Mouse (Mus musculus) limb, embryonic 11.5 days (tissue): ENCODE results near the gene Zfp865. TPM values are rescaled to one million over a fixed set of nuclear protein-coding genes. Genes with fewer than 3 reads are reported as not detected.

ENCODE experiments used
- ATAC-seq: fragments of 200-750 bp; cut with Nextera tagmentation; 2 replicates; pipeline ENCODE4 v1.8.0; 2017; ENCODE audit warnings: low read depth; ENCODE audit not compliant: insufficient number of reproducible peaks, low FRiP score, low TSS enrichment
- DNase-seq: peaks from one replicate; pipeline ENCODE4 v3.0.0-alpha.2; 2015; ENCODE audit warnings: low spot score
- H3K27ac ChIP-seq: fragments of 300-500 bp; sonication (generic); replicated peaks from 2 replicates; pipeline ENCODE4 v1.5.1; 2014; ENCODE audit warnings: low read depth, mild to moderate bottlenecking, low read length
- H3K27me3 ChIP-seq: fragments of 300-500 bp; sonication (generic); 2 replicates; pipeline ENCODE4 v1.6.1; 2014; ENCODE audit warnings: mild to moderate bottlenecking, low read length, mixed read lengths; ENCODE audit not compliant: control insufficient read depth, insufficient read depth
- H3K36me3 ChIP-seq: fragments of 300-500 bp; sonication (generic); 2 replicates; pipeline ENCODE4 v1.6.1; 2014; ENCODE audit warnings: mild to moderate bottlenecking, low read length, moderate library complexity, mixed read lengths; ENCODE audit not compliant: control insufficient read depth, insufficient read depth
- H3K4me1 ChIP-seq: fragments of 300-500 bp; sonication (generic); 2 replicates; pipeline ENCODE4 v1.6.1; 2014; ENCODE audit warnings: low read length, mixed read lengths; ENCODE audit not compliant: control insufficient read depth, insufficient read depth
- H3K4me2 ChIP-seq: fragments of 300-500 bp; sonication (generic); 2 replicates; pipeline ENCODE4 v1.6.1; 2014; ENCODE audit warnings: low read depth, mild to moderate bottlenecking, moderate library complexity; ENCODE audit not compliant: severe bottlenecking
- H3K4me3 ChIP-seq: fragments of 300-500 bp; sonication (generic); 2 replicates; pipeline ENCODE4 v1.5.1; 2014; ENCODE audit warnings: low read depth, low read length
- H3K9ac ChIP-seq: fragments of 300-500 bp; sonication (generic); 2 replicates; pipeline ENCODE4 v1.6.1; 2014; ENCODE audit warnings: mild to moderate bottlenecking, low read length
- H3K9me3 ChIP-seq: fragments of 300-500 bp; sonication (generic); 2 replicates; pipeline ENCODE4 v1.6.1; 2016; ENCODE audit warnings: low read length; ENCODE audit not compliant: control insufficient read depth
- WGBS: fragments of 180-500 bp; shearing (Covaris S2); extraction: QIAGEN DNeasy Blood & Tissue Kit; methylation state at CpG from one replicate; pipeline ENCODE4 v1.1.7; 2014; 5-methylcytosine and 5-hydroxymethylcytosine counted together
- polyA plus RNA-seq: library from polyadenylated mRNA; unstranded; fragments of >200 nt; fragmentation: Nextera tagmentation; extraction: Ambion mirVana; gene quantifications from 2 replicates; pipeline ENCODE4 v1.2.1, GENCODE M21; 2014

Zfp865 gene
- polyA plus RNA-seq, 1 experiment from 2014 or later, result 7.5 TPM

DNA sequence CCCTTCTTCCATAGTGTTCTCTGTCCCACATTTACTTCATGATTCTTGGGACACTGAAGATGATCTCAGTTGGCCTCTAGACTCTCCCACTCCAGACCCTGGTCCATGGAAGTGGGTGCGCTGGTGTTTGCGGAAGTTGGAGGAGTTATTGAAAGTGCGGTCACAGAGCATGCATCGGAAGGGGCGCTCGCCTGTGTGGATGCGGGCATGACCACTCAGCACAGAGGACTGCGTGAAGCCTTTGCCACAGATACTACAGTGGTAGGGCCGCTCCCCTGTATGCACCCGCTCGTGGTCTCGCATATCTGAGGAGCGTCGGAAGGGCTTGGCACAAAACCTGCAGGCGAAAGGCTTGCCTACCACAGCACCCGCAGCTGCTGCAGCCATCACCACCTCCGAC, 15.5 kb downstream of the Zfp865 start:
- no peak overlapping the region for H3K9ac ChIP-seq
- WGBS, result 96% methylated on average over 17 of the region's 17 CpGs
- peaks cover 38% of the 10 kb centered on the region for H3K36me3 ChIP-seq
- H3K4me2 ChIP-seq, result no peak overlapping the region
- no peak overlapping the region for H3K27ac ChIP-seq
- H3K4me3 ChIP-seq, result no peak overlapping the region
- no peaks in the 10 kb centered on the region for H3K4me1 ChIP-seq
- peaks cover 26% of the 10 kb centered on the region for H3K9me3 ChIP-seq
- no peaks in the 10 kb centered on the region for H3K27me3 ChIP-seq
- no peak for ATAC-seq
- no peak for DNase-seq

DNA sequence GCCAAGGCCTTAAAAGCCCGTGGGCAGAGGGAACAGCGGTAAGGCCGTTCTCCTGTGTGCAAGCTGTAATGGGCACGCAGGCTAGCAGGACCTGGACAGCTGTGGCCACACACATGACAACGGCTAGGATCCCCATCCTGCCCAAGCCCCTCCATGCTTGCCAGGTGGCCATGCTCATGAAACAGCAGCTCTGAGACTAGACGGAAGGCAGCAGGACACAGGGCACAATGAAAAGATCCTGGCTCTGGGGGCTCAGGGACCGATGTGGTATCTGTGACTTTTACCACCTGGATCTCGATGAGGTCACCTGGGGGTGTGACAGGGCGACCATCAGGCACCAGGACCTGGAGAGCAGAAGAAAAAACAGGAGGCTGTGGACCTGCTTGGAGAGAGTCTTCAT, 16.0 kb downstream of the Zfp865 start:
- ATAC-seq, result no peak
- H3K9ac ChIP-seq, result no peak overlapping the region
- 91% methylated on average over 9 of the region's 9 CpGs for WGBS
- H3K4me3 ChIP-seq, result no peak overlapping the region
- peaks cover 33% of the 10 kb centered on the region for H3K36me3 ChIP-seq
- no peaks in the 10 kb centered on the region for H3K4me1 ChIP-seq
- no peak overlapping the region for H3K4me2 ChIP-seq
- no peak for DNase-seq
- H3K27ac ChIP-seq, result no peak overlapping the region
- peaks cover 21% of the 10 kb centered on the region for H3K9me3 ChIP-seq
- no peaks in the 10 kb centered on the region for H3K27me3 ChIP-seq

DNA sequence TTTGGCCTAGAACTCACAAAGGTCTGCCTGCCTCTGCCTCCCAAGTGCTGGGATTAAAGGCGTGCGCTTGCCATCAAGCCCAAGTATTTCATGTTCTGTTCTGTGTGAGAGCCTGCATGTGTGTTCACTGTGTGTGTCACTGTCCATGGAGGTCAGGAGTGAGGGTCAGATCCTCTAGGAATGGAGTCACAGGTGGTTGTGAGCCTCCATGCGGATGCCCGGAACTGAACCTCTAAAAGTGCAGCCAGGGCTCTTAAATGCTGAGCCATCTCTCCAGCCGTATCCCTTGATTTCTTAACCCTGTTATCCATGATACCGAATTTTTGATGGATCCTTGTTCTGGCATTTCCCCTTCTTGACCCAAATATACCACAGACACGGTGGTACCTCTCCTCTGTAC, 16.9 kb downstream of the Zfp865 start:
- ATAC-seq (no peak), DNase-seq (no peak)
- Histone ChIP-seq H3K4me1 (no peaks in the 10 kb centered on the region), H3K36me3 (peaks cover 24% of the 10 kb centered on the region), H3K9ac (no peak overlapping the region), H3K4me2 (no peak overlapping the region), H3K27ac (no peak overlapping the region), H3K9me3 (peaks cover 12% of the 10 kb centered on the region; the same call in 1 of the 2 replicates), H3K4me3 (no peak overlapping the region), H3K27me3 (no peaks in the 10 kb centered on the region)
- WGBS, result 91% methylated on average over 7 of the region's 7 CpGs

DNA sequence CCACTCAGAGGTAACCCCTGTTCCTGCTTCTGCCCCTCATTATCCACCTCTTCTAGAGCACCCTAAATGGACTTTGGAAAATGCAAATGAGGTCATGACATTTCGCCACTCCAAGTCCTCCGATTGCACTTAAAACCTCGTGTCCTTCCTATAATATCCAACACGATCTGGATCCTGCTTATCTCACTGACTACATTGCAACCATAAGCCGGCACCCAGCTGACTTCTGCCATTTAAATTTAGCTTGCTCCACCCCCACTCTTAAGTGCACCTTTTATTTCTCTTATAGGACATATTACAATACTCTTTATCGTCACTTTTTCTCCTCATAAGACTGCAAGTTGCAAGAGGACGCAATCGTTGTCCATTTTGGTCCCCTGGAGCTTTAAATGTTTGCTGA, 17.3 kb downstream of the Zfp865 start:
- Histone ChIP-seq H3K9ac (no peak overlapping the region), H3K27ac (no peak overlapping the region), H3K4me1 (no peaks in the 10 kb centered on the region), H3K4me3 (no peak overlapping the region; the same call in 1 of the 2 replicates), H3K27me3 (no peaks in the 10 kb centered on the region), H3K36me3 (peaks cover 19% of the 10 kb centered on the region), H3K4me2 (peak overlapping the region; percentile 48), H3K9me3 (peaks cover 8% of the 10 kb centered on the region; the same call in 1 of the 2 replicates)
- WGBS, result 89% methylated on average over 8 of the region's 8 CpGs
- ATAC-seq (no peak), DNase-seq (no peak)

DNA sequence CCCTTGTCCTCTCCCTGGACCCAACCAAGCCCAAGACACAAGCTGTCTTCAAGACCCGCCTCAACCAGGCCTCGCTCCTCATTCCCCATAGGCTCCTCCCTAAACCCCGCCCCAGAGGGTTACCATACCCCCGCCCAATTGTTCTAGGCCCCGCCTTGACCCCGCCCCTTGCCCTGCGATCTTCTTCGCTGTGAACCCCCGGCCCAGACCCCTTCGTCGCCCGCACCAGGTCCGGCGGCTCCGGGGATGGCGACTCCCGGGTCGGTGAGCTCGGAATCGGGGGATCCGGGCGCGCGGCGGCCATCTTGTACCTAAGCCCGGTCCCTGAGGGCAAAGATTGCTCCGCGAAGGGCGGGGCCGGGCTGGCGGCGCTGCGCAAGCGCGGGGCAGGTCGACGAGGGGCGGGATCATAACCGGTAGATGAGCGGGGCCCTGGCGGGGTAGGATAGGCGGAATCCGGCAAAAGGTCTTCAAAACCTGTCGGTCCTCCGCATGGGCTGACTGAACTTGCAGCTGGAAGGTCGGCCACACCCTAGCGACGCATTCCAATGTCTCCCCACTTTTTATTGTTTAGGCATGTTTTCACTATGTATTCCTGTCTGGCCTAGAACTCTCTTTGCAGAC, 18.0 kb downstream of the Zfp865 start, which contains the start of gene Zfp784:
Gene Zfp784, minus strand, starts transcription at position 338 of the 624 bp plus-strand sequence.
- H3K27ac ChIP-seq, result peak within 1 kb of the TSS; percentile 81
- ATAC-seq, result peak; percentile 94
- peaks cover 12% of the 10 kb centered on the region for H3K36me3 ChIP-seq

DNA sequence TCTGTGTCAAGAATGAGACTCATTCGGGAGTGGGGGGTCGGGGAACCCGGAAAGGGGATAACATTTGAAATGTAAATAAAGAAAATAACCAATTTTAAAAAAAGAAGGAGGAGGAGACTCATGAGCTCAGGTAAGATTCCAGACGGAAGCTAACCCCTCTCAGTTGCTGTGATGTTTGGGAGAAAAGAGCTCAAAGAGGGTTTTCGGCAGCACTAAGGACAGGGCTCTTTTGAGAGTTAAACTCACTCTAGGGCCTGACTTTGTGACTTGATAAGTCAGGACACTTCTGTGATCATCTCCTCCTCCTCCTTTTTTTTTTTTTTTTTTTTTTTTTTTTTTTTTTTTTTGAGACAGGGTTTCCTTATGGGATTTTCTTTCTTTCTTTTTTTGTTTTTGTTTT, 18.8 kb downstream of the Zfp865 start:
- H3K27ac ChIP-seq, result no peak overlapping the region
- H3K4me2 ChIP-seq, result peak overlapping the region; percentile 48
- ATAC-seq (no peak), DNase-seq (no peak)
- peak overlapping the region; percentile 66; the same call in 1 of the 2 replicates for H3K9ac ChIP-seq
- peak overlapping the region; percentile 55 for H3K4me3 ChIP-seq
- peaks cover 3% of the 10 kb centered on the region; the same call in 1 of the 2 replicates for H3K9me3 ChIP-seq
- H3K36me3 ChIP-seq, result peaks cover 5% of the 10 kb centered on the region
- H3K4me1 ChIP-seq, result no peaks in the 10 kb centered on the region
- no peaks in the 10 kb centered on the region for H3K27me3 ChIP-seq
- WGBS, result 45% methylated on average over 5 of the region's 5 CpGs

More for the DNA sequence above, 18.0 kb downstream of the Zfp865 start, which contains the start of gene Zfp784:
- peak; percentile 93 for DNase-seq
- WGBS, result under 1% methylated on average over 48 of the region's 48 CpGs
- H3K9me3 ChIP-seq, result peaks cover 3% of the 10 kb centered on the region; the same call in 1 of the 2 replicates
- peak within 1 kb of the TSS; percentile 48 for H3K4me2 ChIP-seq
- no peaks in the 10 kb centered on the region for H3K4me1 ChIP-seq
- H3K27me3 ChIP-seq, result no peaks in the 10 kb centered on the region
- H3K9ac ChIP-seq, result peak within 1 kb of the TSS; percentile 66
- H3K4me3 ChIP-seq, result peak within 1 kb of the TSS; percentile 55

DNA sequence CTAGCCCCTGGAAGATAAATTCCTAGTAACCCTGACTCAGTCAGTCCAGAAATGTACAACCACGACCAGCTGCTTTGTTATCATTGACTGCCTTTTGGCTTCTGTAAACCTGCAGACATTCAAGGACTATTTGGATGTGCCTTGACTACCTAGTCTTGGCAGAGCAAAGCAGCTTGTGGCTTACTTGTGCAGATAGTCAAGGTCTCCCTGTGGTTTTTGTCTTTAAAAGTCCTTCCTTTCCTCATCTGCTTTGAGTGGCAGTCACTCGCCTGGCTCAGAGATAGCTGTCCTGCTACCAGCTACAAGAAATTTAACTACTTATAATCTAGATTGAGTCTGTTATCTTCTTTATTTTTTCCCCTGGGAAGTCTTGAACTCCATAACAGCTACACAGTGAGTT, 24.8 kb downstream of the Zfp865 start:
- Histone ChIP-seq H3K9me3 (no peaks in the 10 kb centered on the region), H3K27ac (no peak overlapping the region), H3K9ac (no peak overlapping the region), H3K36me3 (no peaks in the 10 kb centered on the region), H3K4me3 (no peak overlapping the region), H3K27me3 (no peaks in the 10 kb centered on the region), H3K4me1 (no peaks in the 10 kb centered on the region), H3K4me2 (no peak overlapping the region)
- ATAC-seq (no peak), DNase-seq (no peak)
- 83% methylated on average over 2 of the region's 2 CpGs for WGBS

DNA sequence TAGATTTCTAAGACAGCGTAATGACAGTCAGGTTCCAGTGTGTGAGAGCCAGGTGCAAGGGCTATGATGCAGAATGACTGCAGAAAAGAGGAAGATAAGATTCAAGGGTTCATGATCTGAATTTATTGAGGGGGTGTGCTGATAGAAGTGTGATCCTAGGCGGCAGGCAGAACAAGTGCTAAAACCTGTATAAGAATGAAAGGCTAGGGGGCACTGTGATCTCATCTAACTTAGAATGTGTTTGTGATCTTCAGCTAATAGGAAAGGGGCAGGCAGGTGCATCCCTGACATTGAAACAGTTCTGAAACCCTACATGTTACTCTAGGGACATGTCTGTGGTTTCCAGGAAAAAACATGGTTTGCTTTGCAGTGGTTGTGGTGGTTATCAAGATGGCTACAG, 25.9 kb downstream of the Zfp865 start:
- Histone ChIP-seq H3K4me3 (no peak overlapping the region), H3K4me1 (no peaks in the 10 kb centered on the region), H3K9ac (no peak overlapping the region), H3K9me3 (no peaks in the 10 kb centered on the region), H3K4me2 (no peak overlapping the region), H3K36me3 (no peaks in the 10 kb centered on the region), H3K27ac (no peak overlapping the region), H3K27me3 (no peaks in the 10 kb centered on the region)
- ATAC-seq (no peak), DNase-seq (no peak)
- WGBS, result 65% methylated on average over 2 of the region's 2 CpGs

DNA sequence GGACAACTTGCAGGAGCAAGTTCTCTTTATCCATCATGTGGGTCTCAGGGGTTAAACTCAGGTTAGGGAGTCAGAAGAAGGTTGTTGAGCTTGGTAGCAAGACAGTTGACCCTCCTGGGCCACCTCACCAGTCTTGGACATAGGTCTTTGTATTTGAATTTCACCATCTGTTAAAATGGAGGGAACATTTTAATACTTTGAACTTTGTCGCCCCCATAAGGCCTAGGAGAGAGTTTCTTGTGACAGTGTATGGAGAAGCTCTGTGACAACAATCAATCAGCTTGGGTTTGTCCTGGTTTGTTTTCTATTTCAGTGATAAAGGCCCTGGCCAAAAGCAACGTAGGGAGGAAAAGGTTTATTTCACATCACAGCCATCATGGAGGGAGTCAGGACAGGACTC, 27.1 kb downstream of the Zfp865 start:
- Histone ChIP-seq H3K4me3 (no peak overlapping the region), H3K9ac (no peak overlapping the region), H3K9me3 (no peaks in the 10 kb centered on the region), H3K4me2 (no peak overlapping the region), H3K27ac (no peak overlapping the region), H3K27me3 (peaks cover 6% of the 10 kb centered on the region), H3K36me3 (no peaks in the 10 kb centered on the region), H3K4me1 (peaks cover 3% of the 10 kb centered on the region)
- DNase-seq, result no peak
- no peak for ATAC-seq
- WGBS, result 37% methylated on average over 2 of the region's 2 CpGs
